Mouse (Mus musculus): ENCODE measurements around the gene Cyct.

GRCm38 (mm10) chr2:76406151-76406936, 46.1 kb upstream of the Cyct start, which contains the start of gene Osbpl6:
- no peak for TF ChIP-seq POLR2A (IDR thresholded peaks at IDR 0.05; ENCODE audit: low read depth, low read length)
- TF ChIP-seq CTCF (conservative IDR thresholded peaks at IDR 0.05; ENCODE audit: insufficient read depth, insufficient read length, low read depth, low read length): no peak
